Comparison of ENCODE assay signal across 28 mouse cellular contexts in genomic region chr13:73872159-73872558, GRCm38 (mm10). TPM values are rescaled to one million over a fixed set of nuclear protein-coding genes. Genes with fewer than 3 reads are reported as not detected.
DNase-seq lines count a peak whose midpoint lies in the region; ATAC-seq lines count a peak whose summit lies in the region.
"Had no signal": no experiment of that assay in that cellular context is flagged by ENCODE, and none has a peak within 500 bp of the region (broad histone marks: within the 10 kb centered on the region; RNA-seq: fewer than 3 reads in every experiment).

No protein-coding gene starts in this region.

- peak; percentile 25 to 66 for DNase-seq in frontal cortex, adult 2 months (ENCODE audit: extremely low spot score in 1 of 2, low spot score in 1 of 2)
- DNase-seq in frontal cortex, postnatal 14 days (ENCODE audit: low spot score in 2 of 2) = no peak
- DNase-seq in midbrain, embryonic 11.5 days (ENCODE audit: low spot score, missing footprints) = peak; percentile 12
- DNase-seq in right cerebral cortex, postnatal 25 days = peak; percentile 19
- no peak for DNase-seq in right cerebral cortex, postnatal 10 days (ENCODE audit: low spot score in 2 of 2)
- DNase-seq in telencephalon, adult 2 months (ENCODE audit: low read depth, low spot score) = peak; percentile 43
- no peak for DNase-seq in liver
- DNase-seq: adrenal gland, postnatal 10 days; adrenal gland, postnatal 36 days; B cell, adult 2 months; cerebellum, adult 11 months; cerebellum, adult 2 months; cerebellum, adult 9-11 months; cerebellum, postnatal 25 days; forebrain, postnatal 0 days; gastrocnemius, postnatal 10 days; gastrocnemius, postnatal 36 days; heart, adult 11 months had no signal

- no peak overlapping the region for H3K4me2 ChIP-seq in midbrain, embryonic 11.5 days
- H3K4me2 ChIP-seq in midbrain, embryonic 16.5 days (ENCODE audit: low read length) = no peak overlapping the region
- H3K4me2 ChIP-seq: embryonic facial prominence, embryonic 12.5 days; embryonic facial prominence, embryonic 15.5 days; heart, embryonic 11.5 days; hindbrain, embryonic 12.5 days; hindbrain, embryonic 15.5 days had no signal

- H3K9ac ChIP-seq in midbrain, embryonic 11.5 days (ENCODE audit: low read length) = no peak overlapping the region
- H3K9ac ChIP-seq in midbrain, embryonic 16.5 days (ENCODE audit: low read depth, low read length) = no peak overlapping the region
- H3K9ac ChIP-seq: embryonic facial prominence, embryonic 12.5 days; embryonic facial prominence, embryonic 15.5 days; forebrain, postnatal 0 days; hindbrain, embryonic 12.5 days; hindbrain, embryonic 15.5 days had no signal

- H3K9me3 ChIP-seq in midbrain, embryonic 11.5 days (ENCODE audit: control insufficient read depth, low read length) = no peaks in the 10 kb centered on the region
- no peaks in the 10 kb centered on the region for H3K9me3 ChIP-seq in midbrain, embryonic 16.5 days (replicated peaks; ENCODE audit: control insufficient read depth, low read length, poor library complexity, severe bottlenecking)
- H3K9me3 ChIP-seq: embryonic facial prominence, embryonic 12.5 days; embryonic facial prominence, embryonic 15.5 days; G1E; hindbrain, embryonic 12.5 days; hindbrain, embryonic 15.5 days had no signal

- no peaks in the 10 kb centered on the region for H3K36me3 ChIP-seq in midbrain, embryonic 11.5 days (ENCODE audit: control insufficient read depth, insufficient read depth, low read length)
- no peaks in the 10 kb centered on the region for H3K36me3 ChIP-seq in midbrain, embryonic 16.5 days (ENCODE audit: control insufficient read depth, insufficient read depth, low read length)
- H3K36me3 ChIP-seq: embryonic facial prominence, embryonic 12.5 days; embryonic facial prominence, embryonic 15.5 days; G1E; hindbrain, embryonic 12.5 days; hindbrain, embryonic 15.5 days had no signal

- no peak for ATAC-seq in midbrain, embryonic 11.5 days (ENCODE audit: low FRiP score)
- no peak for ATAC-seq in midbrain, embryonic 16.5 days
- ATAC-seq: forebrain, embryonic 14.5 days; forebrain, postnatal 0 days; Patski had no signal

- WGBS in midbrain, embryonic 11.5 days = 49% methylated on average over 2 of the region's 2 CpGs
- 54% methylated on average over 2 of the region's 2 CpGs for WGBS in midbrain, embryonic 16.5 days

- no peaks in the 10 kb centered on the region for H3K27me3 ChIP-seq in midbrain, embryonic 11.5 days (ENCODE audit: control insufficient read depth, insufficient read depth, low read length)
- H3K27me3 ChIP-seq in midbrain, embryonic 16.5 days (ENCODE audit: control insufficient read depth, insufficient read depth, low read depth, low read length) = no peaks in the 10 kb centered on the region
- H3K27me3 ChIP-seq: CH12.LX; embryonic facial prominence, embryonic 12.5 days; embryonic facial prominence, embryonic 15.5 days; hindbrain, embryonic 12.5 days; hindbrain, embryonic 15.5 days had no signal

- H3K27ac ChIP-seq in midbrain, embryonic 11.5 days (ENCODE audit: low read depth, low read length) = no peak overlapping the region
- no peak overlapping the region for H3K27ac ChIP-seq in midbrain, embryonic 16.5 days (ENCODE audit: low read length)
- H3K27ac ChIP-seq: embryonic facial prominence, embryonic 12.5 days; embryonic facial prominence, embryonic 15.5 days; hindbrain, embryonic 12.5 days; hindbrain, embryonic 15.5 days had no signal

- no peak overlapping the region for H3K4me3 ChIP-seq in midbrain, embryonic 11.5 days (ENCODE audit: low read depth, low read length)
- H3K4me3 ChIP-seq in midbrain, embryonic 16.5 days (ENCODE audit: low read depth, low read length) = no peak overlapping the region
- H3K4me3 ChIP-seq: embryonic facial prominence, embryonic 12.5 days; embryonic facial prominence, embryonic 15.5 days; hindbrain, embryonic 12.5 days; hindbrain, embryonic 15.5 days had no signal

- no peaks in the 10 kb centered on the region for H3K4me1 ChIP-seq in midbrain, embryonic 11.5 days (ENCODE audit: control insufficient read depth, insufficient read depth, low read length)
- peaks cover 2% of the 10 kb centered on the region; the same call in 1 of the 2 replicates for H3K4me1 ChIP-seq in midbrain, embryonic 16.5 days (ENCODE audit: control insufficient read depth, insufficient read depth, low read length)
- H3K4me1 ChIP-seq: embryonic facial prominence, embryonic 12.5 days; hindbrain, embryonic 15.5 days had no signal

RNA-seq across cellular contexts. Expression of gene Nkd2, which starts 24.7 kb away (rescaled TPM):
- 4.7 and 5.7 TPM in 2 replicates for polyA plus RNA-seq in frontal cortex, adult 2 months (2012; rRNA removed)
- polyA plus RNA-seq in midbrain, embryonic 11.5 days (2014; fragmentation: Nextera tagmentation; extraction: Ambion mirVana) = 8.4 and 9.8 TPM in 2 replicates
- 15.5 and 20.6 TPM in 2 replicates for polyA plus RNA-seq in midbrain, embryonic 16.5 days (2015; fragmentation: Nextera tagmentation; extraction: Ambion mirVana)
- polyA plus RNA-seq: G1E had no signal

Comparison
In these comparisons a context has a peak if more than half of its experiments do, and no peak if none do; other contexts are left out.
1. DNase-seq: peak in frontal cortex, adult 2 months (2 of 2), midbrain, embryonic 11.5 days (single experiment), right cerebral cortex, postnatal 25 days (single experiment) and telencephalon, adult 2 months (single experiment); none in frontal cortex, postnatal 14 days (0 of 2), right cerebral cortex, postnatal 10 days (0 of 2) and liver (single experiment).